Mouse (Mus musculus): Measurements from ENCODE around the gene Hist1h3b.
"Not testable (repeated sequence)": the region's sequence is repeated elsewhere in the genome, so short reads cannot be mapped to it uniquely, and the experiment has no call there.

Hist1h3b gene

GRCm38 (mm10) chr13:23738677-23739068, 13.4 kb upstream of the Hist1h3b start, which contains the start of gene Hist1h1c:
TSS of gene Hist1h1c (plus strand) at chr13:23738808.
- peak; percentile 88 to 91 for DNase-seq (ENCODE audit: low spot score in 2 of 2)

GRCm38 (mm10) chr13:23739069-23739921, 12.8 kb upstream of the Hist1h3b start:
- peak; percentile 94 to 97 for DNase-seq (ENCODE audit: low spot score in 2 of 2)

GRCm38 (mm10) chr13:23739922-23740252, 12.2 kb upstream of the Hist1h3b start:
- no peak for DNase-seq (ENCODE audit: low spot score in 2 of 2)

- DNase-seq (ENCODE audit: low spot score in 2 of 2) = no peak
These were observed 11.7 kb upstream of the Hist1h3b start for GRCm38 (mm10) chr13:23740256-23740840.

- no peak for DNase-seq (ENCODE audit: low spot score in 2 of 2)
These were observed 11.2 kb upstream of the Hist1h3b start for GRCm38 (mm10) chr13:23740910-23741309.

- DNase-seq (ENCODE audit: low spot score in 2 of 2) = no peak
These were observed 10.1 kb upstream of the Hist1h3b start for GRCm38 (mm10) chr13:23742007-23742406.

GRCm38 (mm10) chr13:23743215-23743614, 8.9 kb upstream of the Hist1h3b start:
- DNase-seq (ENCODE audit: low spot score in 2 of 2) = no peak

- no peak for DNase-seq (ENCODE audit: low spot score in 2 of 2)
These were observed 8.1 kb upstream of the Hist1h3b start for GRCm38 (mm10) chr13:23743963-23744362.

GRCm38 (mm10) chr13:23744421-23745380, 7.4 kb upstream of the Hist1h3b start:
- DNase-seq (ENCODE audit: low spot score in 2 of 2) = no peak

GRCm38 (mm10) chr13:23745381-23746161, 6.5 kb upstream of the Hist1h3b start, which contains the start of gene Hist1h3c:
TSS of gene Hist1h3c (minus strand) at chr13:23745602.
- peak; percentile 60 to 79 for DNase-seq (ENCODE audit: low spot score in 2 of 2)

- DNase-seq (ENCODE audit: low spot score in 2 of 2) = peak; percentile 53 to 76
These were observed 5.6 kb upstream of the Hist1h3b start, which contains the start of gene Hist1h2bb for GRCm38 (mm10) chr13:23746201-23747080. TSS of gene Hist1h2bb (plus strand) at chr13:23746734.

- DNase-seq (ENCODE audit: low spot score in 2 of 2) = no peak
These were observed 4.8 kb upstream of the Hist1h3b start for GRCm38 (mm10) chr13:23747081-23747891.

- DNase-seq (ENCODE audit: low spot score in 2 of 2) = no peak
These were observed 4.2 kb upstream of the Hist1h3b start for GRCm38 (mm10) chr13:23747892-23748288.

- no peak for DNase-seq (ENCODE audit: low spot score in 2 of 2)
These were observed 2.4 kb upstream of the Hist1h3b start for GRCm38 (mm10) chr13:23749563-23750121.

GRCm38 (mm10) chr13:23750839-23751477, 1.1 kb upstream of the Hist1h3b start, which contains the start of gene Hist1h2ab:
TSS of gene Hist1h2ab (plus strand) at chr13:23751126.
- not testable (repeated sequence) for DNase-seq (ENCODE audit: low spot score in 2 of 2)

GRCm38 (mm10) chr13:23751478-23751956, 550 bp upstream of the Hist1h3b start:
- no peak for DNase-seq (ENCODE audit: low spot score in 2 of 2)

- no peak for DNase-seq (ENCODE audit: low spot score in 2 of 2)
These were observed 690 bp downstream of the Hist1h3b start for GRCm38 (mm10) chr13:23752742-23753172.

Measured in right cerebral cortex, postnatal 36 days (tissue).